Mouse (Mus musculus) heart, adult 2 months (tissue): Measurements from ENCODE around the gene B4galt1. TPM values are rescaled to one million over a fixed set of nuclear protein-coding genes. Genes with fewer than 3 reads are reported as not detected.

Source experiments
- DNase-seq, 2 experiments: peaks; one replicate each; pipeline ENCODE4 v3.0.0; 2021
- H3K27ac ChIP-seq: fragments of 200-600 bp; 2 replicates; pipeline ENCODE4 v1.8.1; 2022
- H3K27me3 ChIP-seq: fragments of 200-500 bp; 2 replicates; pipeline ENCODE4 v1.6.1; 2012; ENCODE audit warnings: mild to moderate bottlenecking, low read length, inconsistent platforms, mixed read lengths; ENCODE audit not compliant: control insufficient read depth, insufficient read depth
- H3K36me3 ChIP-seq: fragments of 200-500 bp; 2 replicates; pipeline ENCODE4 v1.6.1; 2012; ENCODE audit warnings: low read length, inconsistent platforms; ENCODE audit not compliant: control insufficient read depth, insufficient read depth
- H3K4me1 ChIP-seq: fragments of 200-500 bp; 2 replicates; pipeline ENCODE4 v1.6.1; 2011; ENCODE audit warnings: low read length; ENCODE audit not compliant: control insufficient read depth, insufficient read depth
- H3K4me3 ChIP-seq: fragments of 200-600 bp; 2 replicates; pipeline ENCODE4 v1.8.1; 2022
- H3K79me2 ChIP-seq: fragments of 200-500 bp; replicated peaks from 2 replicates; pipeline ENCODE4 v1.6.1; 2012; ENCODE audit warnings: mild to moderate bottlenecking, inconsistent platforms, low read length, moderate library complexity, mixed read lengths; ENCODE audit not compliant: control insufficient read depth, insufficient read depth
- H3K9ac ChIP-seq: fragments of 200-500 bp; 2 replicates; pipeline ENCODE4 v1.6.1; 2012; ENCODE audit warnings: low read depth, mild to moderate bottlenecking, control low read depth, inconsistent platforms, low read length, mixed read lengths
- CTCF ChIP-seq: fragments of 200-600 bp; IDR thresholded peaks from 2 replicates; pipeline ENCODE4 v1.8.1; 2022; ENCODE audit warnings: antibody characterized with exemption, mild to moderate bottlenecking, moderate library complexity
- EP300 ChIP-seq: fragments of 200-500 bp; IDR thresholded peaks from 2 replicates; pipeline ENCODE4 v1.6.1; 2011; ENCODE audit warnings: low read depth, low read length, control low read depth; ENCODE audit not compliant: insufficient read depth
- POLR2A ChIP-seq: fragments of 200-500 bp; IDR thresholded peaks from 2 replicates; pipeline ENCODE4 v1.6.1; 2011; ENCODE audit warnings: mild to moderate bottlenecking, low read depth, low read length, control low read depth; ENCODE audit not compliant: insufficient read depth
- WGBS: fragments of 180-500 bp; shearing (Covaris S2); methylation state at CpG from one replicate; pipeline ENCODE4 v1.1.7; 2018; 5-methylcytosine and 5-hydroxymethylcytosine counted together
- intact Hi-C: fragments of 180-260 bp; cut with DNase I; formaldehyde crosslinking; loops from one replicate; pipeline ENCODE4 v1.15.1; 2025
- polyA plus RNA-seq: library from polyadenylated mRNA; depleted of rRNA; stranded (reverse); fragments of >200 nt; gene quantifications from 2 replicates; pipeline ENCODE4 v1.2.3, GENCODE M21; 2012
- total RNA-seq, 2 experiments: library from RNA; stranded (reverse); gene quantifications; 2 replicates each; pipeline ENCODE4 v1.2.3; 2021

B4galt1 gene
- total and polyA plus RNA-seq, 3 experiments, result 42.6 to 69.7 (median 68.7) TPM

GRCm38 (mm10) chr4:40827926-40828325 lies 25.9 kb downstream of the B4galt1 start:
- H3K27me3 ChIP-seq, result no peaks in the 10 kb centered on the region

GRCm38 (mm10) chr4:40826810-40827209 lies 27.0 kb downstream of the B4galt1 start:
- no peak overlapping the region for H3K9ac ChIP-seq
- H3K79me2 ChIP-seq, result peaks cover 10% of the 10 kb centered on the region
- peaks cover 19% of the 10 kb centered on the region for H3K36me3 ChIP-seq
- H3K4me3 ChIP-seq, result no peak overlapping the region
- H3K4me1 ChIP-seq, result peaks cover 31% of the 10 kb centered on the region
- DNase-seq, result no peak
- no peak overlapping the region for H3K27ac ChIP-seq
- intact Hi-C loops, result no loop called here
- no peak for TF ChIP-seq CTCF
- no peak for TF ChIP-seq POLR2A
- TF ChIP-seq EP300, result no peak
- WGBS, result 57% methylated on average over 2 of the region's 2 CpGs
- no peaks in the 10 kb centered on the region for H3K27me3 ChIP-seq

More at GRCm38 (mm10) chr4:40827926-40828325, 25.9 kb downstream of the B4galt1 start:
- Histone ChIP-seq H3K9ac (no peak overlapping the region), H3K79me2 (peaks cover 13% of the 10 kb centered on the region), H3K36me3 (peaks cover 15% of the 10 kb centered on the region), H3K27ac (no peak overlapping the region), H3K4me1 (peaks cover 31% of the 10 kb centered on the region), H3K4me3 (no peak overlapping the region)
- 0 out of 2 replicates have a peak, but pooled peaks have one; percentile 41 for TF ChIP-seq EP300
- no peak for TF ChIP-seq POLR2A
- DNase-seq, result no peak
- intact Hi-C loops, result no loop called here
- WGBS, result 62% methylated on average over 9 of the region's 9 CpGs

DNA sequence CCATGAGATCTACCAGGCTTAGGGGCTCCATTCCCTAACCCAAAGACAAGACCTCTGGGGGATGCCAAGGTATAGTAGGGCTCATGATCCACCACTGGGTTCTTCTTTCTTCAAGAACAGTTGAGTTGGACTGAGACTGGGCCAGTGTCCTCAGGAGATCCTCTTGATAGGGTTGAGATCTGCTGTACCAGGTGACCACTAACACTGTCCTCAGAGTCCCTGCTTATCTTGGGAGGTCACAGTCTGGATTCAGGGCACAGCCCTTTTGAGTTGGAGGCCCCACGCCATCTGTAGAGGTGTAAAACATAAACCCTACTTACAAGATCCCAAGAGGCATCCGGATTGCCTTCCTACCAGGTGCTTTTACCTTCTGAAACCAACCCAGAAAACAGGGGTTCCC lies 27.8 kb downstream of the B4galt1 start:
- no peak for TF ChIP-seq POLR2A
- TF ChIP-seq EP300, result no peak
- no peak for TF ChIP-seq CTCF
- peaks cover 5% of the 10 kb centered on the region for H3K79me2 ChIP-seq
- 86% methylated on average over 2 of the region's 2 CpGs for WGBS
- H3K27me3 ChIP-seq, result no peaks in the 10 kb centered on the region
- H3K27ac ChIP-seq, result no peak overlapping the region
- no peak overlapping the region for H3K9ac ChIP-seq
- H3K4me3 ChIP-seq, result no peak overlapping the region
- H3K36me3 ChIP-seq, result peaks cover 24% of the 10 kb centered on the region
- H3K4me1 ChIP-seq, result peaks cover 30% of the 10 kb centered on the region
- intact Hi-C loops, result no loop called here
- DNase-seq, result no peak

DNA sequence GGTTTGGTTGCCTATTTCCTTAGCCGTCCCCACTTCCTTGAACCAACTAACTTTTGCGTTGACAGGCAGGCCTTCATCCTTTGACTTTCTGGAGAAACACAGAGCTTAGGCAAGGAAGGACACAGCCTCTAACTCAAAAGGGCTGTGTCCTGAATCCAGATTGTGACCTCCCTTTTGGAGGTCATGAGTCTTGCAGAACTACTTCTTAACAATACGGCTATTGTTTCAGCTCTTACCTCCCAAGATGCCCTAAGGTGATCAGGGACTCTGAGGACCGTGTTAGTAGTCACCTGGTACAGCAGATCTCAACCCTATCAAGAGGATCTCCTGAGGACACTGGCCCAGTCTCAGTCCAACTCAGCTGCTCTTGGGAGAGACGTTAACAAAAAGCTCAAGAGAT lies 28.7 kb downstream of the B4galt1 start:
- intact Hi-C loops, result no loop called here
- 52% methylated on average over 5 of the region's 5 CpGs for WGBS
- TF ChIP-seq EP300, result no peak
- TF ChIP-seq CTCF, result no peak
- no peak for TF ChIP-seq POLR2A
- Histone ChIP-seq H3K4me1 (peaks cover 27% of the 10 kb centered on the region), H3K27me3 (no peaks in the 10 kb centered on the region), H3K27ac (no peak overlapping the region), H3K79me2 (peaks cover 5% of the 10 kb centered on the region), H3K36me3 (peaks cover 20% of the 10 kb centered on the region), H3K9ac (no peak overlapping the region), H3K4me3 (no peak overlapping the region)
- DNase-seq, result no peak

GRCm38 (mm10) chr4:40824505-40824904 lies 29.3 kb downstream of the B4galt1 start:
- H3K27me3 ChIP-seq, result no peaks in the 10 kb centered on the region
- H3K4me1 ChIP-seq, result peaks cover 27% of the 10 kb centered on the region
- 83% methylated on average over 7 of the region's 7 CpGs for WGBS
- peaks cover 5% of the 10 kb centered on the region for H3K79me2 ChIP-seq
- H3K36me3 ChIP-seq, result peaks cover 20% of the 10 kb centered on the region
- H3K4me3 ChIP-seq, result no peak overlapping the region
- no peak overlapping the region for H3K9ac ChIP-seq
- TF ChIP-seq POLR2A (no peak), EP300 (no peak), CTCF (no peak)
- intact Hi-C loops, result loop anchor here (5.0 kb wide), 1 partner anchor 83 kb away; no protein-coding TSS in a partner anchor
- H3K27ac ChIP-seq, result no peak overlapping the region
- DNase-seq, result no peak

GRCm38 (mm10) chr4:40823664-40824063 lies 30.1 kb downstream of the B4galt1 start:
- H3K27me3 ChIP-seq, result no peaks in the 10 kb centered on the region
- no peak overlapping the region for H3K9ac ChIP-seq
- DNase-seq, result no peak
- no peak for TF ChIP-seq CTCF
- no peak for TF ChIP-seq EP300
- TF ChIP-seq POLR2A, result no peak
- intact Hi-C loops, result loop anchor here (5.0 kb wide), 1 partner anchor 84 kb away; no protein-coding TSS in a partner anchor
- H3K36me3 ChIP-seq, result peaks cover 20% of the 10 kb centered on the region
- H3K27ac ChIP-seq, result no peak overlapping the region
- H3K79me2 ChIP-seq, result peaks cover 5% of the 10 kb centered on the region
- 57% methylated on average over 8 of the region's 8 CpGs for WGBS
- no peak overlapping the region for H3K4me3 ChIP-seq
- peaks cover 27% of the 10 kb centered on the region for H3K4me1 ChIP-seq
